Comparison of ENCODE assay signal across 16 mouse cellular contexts in genomic region chr4:7534301-7534700, GRCm38 (mm10).
"Had no signal": no experiment of that assay in that cellular context is flagged by ENCODE, and none has a peak within 500 bp of the region (broad histone marks: within the 10 kb centered on the region; RNA-seq: fewer than 3 reads in every experiment).

No protein-coding gene starts in this region.

- DNase-seq: kidney, adult 11 months; kidney, adult 9 months; kidney, postnatal 10 days; kidney, postnatal 4 days; lung, adult 2 months; lung, postnatal 10 days; lung, postnatal 4 days; retina, postnatal 1 day; right cerebral cortex, postnatal 4 days; spleen, adult 18-20 months had no signal

- H3K4me1 ChIP-seq: limb, embryonic 10.5 days; liver, embryonic 15.5 days; midbrain, embryonic 10.5 days; midbrain, embryonic 15.5 days; neural tube, embryonic 13.5 days had no signal

- H3K27ac ChIP-seq: layer of hippocampus, adult 2 months; limb, embryonic 10.5 days; liver, embryonic 15.5 days; midbrain, embryonic 10.5 days; midbrain, embryonic 15.5 days; neural tube, embryonic 13.5 days had no signal

- H3K4me3 ChIP-seq: layer of hippocampus, adult 2 months; limb, embryonic 10.5 days; liver, embryonic 15.5 days; midbrain, embryonic 10.5 days; midbrain, embryonic 15.5 days; neural tube, embryonic 13.5 days had no signal

- H3K36me3 ChIP-seq: limb, embryonic 10.5 days; liver, embryonic 15.5 days; midbrain, embryonic 10.5 days; midbrain, embryonic 15.5 days; neural tube, embryonic 13.5 days had no signal

- H3K9me3 ChIP-seq: limb, embryonic 10.5 days; liver, embryonic 15.5 days; midbrain, embryonic 10.5 days; midbrain, embryonic 15.5 days; neural tube, embryonic 13.5 days had no signal

- H3K27me3 ChIP-seq: liver, embryonic 15.5 days; midbrain, embryonic 15.5 days; neural tube, embryonic 13.5 days had no signal
